Mouse (Mus musculus) heart, postnatal 0 days (tissue): ENCODE measurements around the gene Gbf1. TPM values are rescaled to one million over a fixed set of nuclear protein-coding genes. Genes with fewer than 3 reads are reported as not detected.
"Not testable (repeated sequence)": the region's sequence is repeated elsewhere in the genome, so short reads cannot be mapped to it uniquely, and the experiment has no call there.

Source experiments
- ATAC-seq: fragments of 200-750 bp; cut with Nextera tagmentation; 2 replicates; pipeline ENCODE4 v1.8.0; 2017; ENCODE audit warnings: low read depth, moderate number of reproducible peaks, moderate library complexity; ENCODE audit not compliant: insufficient read depth
- DNase-seq: peaks from one replicate; pipeline ENCODE4 v3.0.0-alpha.2; 2016; ENCODE audit warnings: low spot score
- H3K27ac ChIP-seq: fragments of 300-500 bp; sonication (generic); 2 replicates; pipeline ENCODE4 v1.5.1; 2014; ENCODE audit warnings: low read depth, mild to moderate bottlenecking
- H3K27me3 ChIP-seq: fragments of 300-500 bp; sonication (generic); 2 replicates; pipeline ENCODE4 v1.6.1; 2014; ENCODE audit warnings: low read length, mixed read lengths; ENCODE audit not compliant: control insufficient read depth, insufficient read depth
- H3K36me3 ChIP-seq: fragments of 300-500 bp; sonication (generic); replicated peaks from 2 replicates; pipeline ENCODE4 v1.6.1; 2014; ENCODE audit warnings: low read length, mixed read lengths; ENCODE audit not compliant: control insufficient read depth, insufficient read depth
- H3K4me1 ChIP-seq: fragments of 300-500 bp; sonication (generic); 2 replicates; pipeline ENCODE4 v1.6.1; 2014; ENCODE audit warnings: antibody characterized with exemption; ENCODE audit not compliant: control insufficient read depth, insufficient read depth
- H3K4me2 ChIP-seq: fragments of 300-500 bp; sonication (generic); 2 replicates; pipeline ENCODE4 v1.6.1; 2014; ENCODE audit warnings: low read depth, mild to moderate bottlenecking, low read length, moderate library complexity
- H3K4me3 ChIP-seq: fragments of 300-500 bp; sonication (generic); 2 replicates; pipeline ENCODE4 v1.5.1; 2014; ENCODE audit warnings: low read depth, low read length
- H3K9ac ChIP-seq: fragments of 300-500 bp; sonication (generic); replicated peaks from 2 replicates; pipeline ENCODE4 v1.6.1; 2014; ENCODE audit warnings: low read depth, low read length, mixed read lengths
- H3K9me3 ChIP-seq: fragments of 300-500 bp; sonication (generic); replicated peaks from 2 replicates; pipeline ENCODE4 v1.6.1; 2016; ENCODE audit warnings: low read length; ENCODE audit not compliant: control insufficient read depth
- CTCF ChIP-seq: IDR thresholded peaks from 2 replicates; pipeline ENCODE4 v1.5.1; 2016; ENCODE audit warnings: antibody characterized with exemption, control low read depth, low read depth
- EP300 ChIP-seq: IDR thresholded peaks from 2 replicates; pipeline ENCODE4 v1.6.1; 2016; ENCODE audit warnings: antibody characterized with exemption, low read depth
- WGBS: fragments of 180-500 bp; shearing (Covaris S2); extraction: QIAGEN DNeasy Blood & Tissue Kit; methylation state at CpG from one replicate; pipeline ENCODE4 v1.1.7; 2014; 5-methylcytosine and 5-hydroxymethylcytosine counted together
- polyA plus RNA-seq: library from polyadenylated mRNA; unstranded; fragments of >200 nt; fragmentation: Nextera tagmentation; extraction: Ambion mirVana; gene quantifications from 2 replicates; pipeline ENCODE4 v1.2.1, GENCODE M21; 2015
- total RNA-seq: library from RNA; depleted of rRNA; stranded (reverse); fragments of >200 nt; gene quantifications from 2 replicates; pipeline ENCODE4 v1.2.3, GENCODE M21; 2014; ENCODE audit warnings: low replicate concordance

Gbf1 gene
- total and polyA plus RNA-seq, 2 experiments from 2014 or later: 27.5 to 39.7 TPM

GRCm38 (mm10) chr19:46149091-46149490, 3.2 kb upstream of the Gbf1 start:
- TF ChIP-seq EP300: no peak
- no peak for TF ChIP-seq CTCF
- H3K4me2 ChIP-seq: peak overlapping the region; percentile 97
- H3K9ac ChIP-seq: no peak overlapping the region
- H3K27ac ChIP-seq: no peak overlapping the region
- peak overlapping the region; percentile 62; the same call in 1 of the 2 replicates for H3K4me3 ChIP-seq
- no peaks in the 10 kb centered on the region for H3K36me3 ChIP-seq
- ATAC-seq (no peak), DNase-seq (no peak)
- WGBS: 35% methylated on average over 12 of the region's 12 CpGs
- H3K4me1 ChIP-seq: peaks cover 18% of the 10 kb centered on the region
- H3K27me3 ChIP-seq: peaks cover 48% of the 10 kb centered on the region
- H3K9me3 ChIP-seq: no peaks in the 10 kb centered on the region

GRCm38 (mm10) chr19:46165950-46166349, 13.6 kb downstream of the Gbf1 start:
- H3K4me2 ChIP-seq: no peak overlapping the region
- H3K36me3 ChIP-seq: peaks cover 46% of the 10 kb centered on the region
- H3K4me3 ChIP-seq: no peak overlapping the region
- DNase-seq (no peak), ATAC-seq (no peak)
- H3K27me3 ChIP-seq: no peaks in the 10 kb centered on the region
- no peak for TF ChIP-seq CTCF
- TF ChIP-seq EP300: no peak
- no peaks in the 10 kb centered on the region for H3K4me1 ChIP-seq
- H3K9ac ChIP-seq: no peak overlapping the region
- 85% methylated on average over 3 of the region's 3 CpGs for WGBS
- H3K27ac ChIP-seq: no peak overlapping the region
- H3K9me3 ChIP-seq: no peaks in the 10 kb centered on the region

- not testable (repeated sequence) for H3K27ac ChIP-seq, H3K27me3 ChIP-seq, H3K4me1 ChIP-seq, ATAC-seq, DNase-seq, H3K9ac ChIP-seq, H3K4me2 ChIP-seq, H3K9me3 ChIP-seq, H3K4me3 ChIP-seq
- 90% methylated on average over 1 of the region's 2 CpGs for WGBS
- H3K36me3 ChIP-seq: peaks cover 51% of the 10 kb centered on the region
Measured at GRCm38 (mm10) chr19:46167169-46167568, 14.9 kb downstream of the Gbf1 start.

DNA sequence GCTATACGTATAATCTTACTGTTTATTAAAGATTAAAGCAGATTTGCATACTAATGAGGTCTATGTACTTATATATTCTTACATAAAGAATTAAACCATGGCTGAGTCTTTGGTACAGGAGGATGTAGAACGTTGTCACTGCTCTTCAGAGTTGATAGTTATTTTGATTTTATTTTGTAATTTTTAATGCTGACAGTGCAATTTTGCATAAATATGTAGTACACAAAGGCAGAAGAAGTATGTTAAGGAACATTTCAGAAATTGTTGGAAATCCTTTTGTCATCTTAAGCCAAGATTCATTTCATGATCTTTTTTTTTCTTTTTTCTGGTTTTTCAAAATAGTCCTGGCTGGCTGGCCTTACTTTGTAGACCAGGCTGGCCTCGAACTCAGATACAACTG, 17.1 kb downstream of the Gbf1 start:
- peaks cover 58% of the 10 kb centered on the region for H3K36me3 ChIP-seq
- no peaks in the 10 kb centered on the region for H3K9me3 ChIP-seq
- no peak overlapping the region for H3K27ac ChIP-seq
- no peak overlapping the region for H3K4me2 ChIP-seq
- no peaks in the 10 kb centered on the region for H3K27me3 ChIP-seq
- no peak overlapping the region for H3K9ac ChIP-seq
- no peak for ATAC-seq
- no peaks in the 10 kb centered on the region for H3K4me1 ChIP-seq
- WGBS: 88% methylated on average over 3 of the region's 3 CpGs
- DNase-seq: no peak
- TF ChIP-seq EP300: no peak
- no peak for TF ChIP-seq CTCF
- H3K4me3 ChIP-seq: no peak overlapping the region

DNA sequence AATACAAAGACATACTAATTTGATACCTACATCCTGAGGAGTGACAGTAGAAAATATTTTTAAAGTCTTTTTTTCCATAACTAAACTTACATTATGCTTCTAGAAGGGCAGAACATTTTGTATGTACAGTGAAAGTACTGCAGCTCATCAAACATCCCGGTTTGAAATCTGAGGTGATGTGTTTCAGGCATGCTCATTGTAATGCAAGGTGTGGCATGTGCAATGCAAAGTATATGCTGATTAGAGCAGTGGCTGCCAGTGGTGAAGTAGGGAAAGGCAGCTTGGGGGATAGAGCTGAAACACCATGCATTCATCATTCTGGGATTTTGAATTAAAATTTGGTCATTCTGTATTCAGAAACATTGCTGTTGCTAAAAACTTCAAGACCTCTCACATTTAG, 17.6 kb downstream of the Gbf1 start:
- Histone ChIP-seq H3K4me1 (no peaks in the 10 kb centered on the region), H3K27ac (no peak overlapping the region), H3K36me3 (peaks cover 53% of the 10 kb centered on the region), H3K4me3 (no peak overlapping the region), H3K4me2 (no peak overlapping the region), H3K9ac (no peak overlapping the region), H3K27me3 (no peaks in the 10 kb centered on the region), H3K9me3 (no peaks in the 10 kb centered on the region)
- ATAC-seq: no peak
- no peak for DNase-seq
- 54% methylated on average over 1 of the region's 1 CpGs for WGBS
- no peak for TF ChIP-seq CTCF
- no peak for TF ChIP-seq EP300

DNA sequence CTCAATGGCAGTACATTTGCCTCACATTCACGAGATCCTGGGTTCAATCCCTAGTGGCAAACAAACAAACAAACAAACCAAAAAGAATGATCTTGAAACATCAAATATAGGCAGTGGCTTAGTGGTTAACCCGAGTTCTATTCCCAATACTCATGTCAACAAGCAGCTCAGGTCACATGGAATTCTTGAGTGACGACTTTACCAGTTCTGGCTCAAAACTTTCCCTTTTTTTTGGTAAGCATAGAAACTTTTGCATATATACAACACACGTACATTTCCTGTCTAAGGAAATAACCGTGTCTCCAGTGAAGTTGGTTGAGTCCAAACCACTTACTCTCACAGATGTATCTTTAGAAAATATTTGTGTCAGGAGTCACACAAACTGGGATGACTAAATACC, 20.2 kb downstream of the Gbf1 start:
- no peaks in the 10 kb centered on the region for H3K9me3 ChIP-seq
- ATAC-seq (no peak), DNase-seq (no peak)
- H3K4me2 ChIP-seq: no peak overlapping the region
- no peak overlapping the region for H3K9ac ChIP-seq
- H3K4me3 ChIP-seq: no peak overlapping the region
- H3K27ac ChIP-seq: no peak overlapping the region
- TF ChIP-seq CTCF: no peak
- no peak for TF ChIP-seq EP300
- no peaks in the 10 kb centered on the region for H3K4me1 ChIP-seq
- 72% methylated on average over 5 of the region's 5 CpGs for WGBS
- no peaks in the 10 kb centered on the region for H3K27me3 ChIP-seq
- peaks cover 31% of the 10 kb centered on the region for H3K36me3 ChIP-seq
